Mouse (Mus musculus) embryonic facial prominence, embryonic 11.5 days (tissue): ENCODE data around the gene Tet2. TPM values are rescaled to one million over a fixed set of nuclear protein-coding genes. Genes with fewer than 3 reads are reported as not detected.

ENCODE experiments used
- ATAC-seq: fragments of 200-750 bp; cut with Nextera tagmentation; replicated peaks from 2 replicates; pipeline ENCODE4 v1.8.0; 2017; ENCODE audit warnings: low read depth; ENCODE audit not compliant: insufficient number of reproducible peaks, low FRiP score, low TSS enrichment
- DNase-seq: peaks from one replicate; pipeline ENCODE4 v3.0.0-alpha.2; 2015; ENCODE audit warnings: low spot score
- H3K27ac ChIP-seq: fragments of 300-500 bp; sonication (generic); replicated peaks from 2 replicates; pipeline ENCODE4 v1.5.1; 2014; ENCODE audit warnings: mild to moderate bottlenecking, low read depth, low read length, control low read depth
- H3K27me3 ChIP-seq: fragments of 300-500 bp; sonication (generic); 2 replicates; pipeline ENCODE4 v1.6.1; 2014; ENCODE audit warnings: mild to moderate bottlenecking, low read length, moderate library complexity, mixed read lengths; ENCODE audit not compliant: control insufficient read depth, insufficient read depth
- H3K36me3 ChIP-seq: fragments of 300-500 bp; sonication (generic); replicated peaks from 2 replicates; pipeline ENCODE4 v1.6.1; 2014; ENCODE audit warnings: low read depth, mild to moderate bottlenecking, low read length, moderate library complexity, mixed read lengths; ENCODE audit not compliant: control insufficient read depth, insufficient read depth
- H3K4me1 ChIP-seq: fragments of 300-500 bp; sonication (generic); 2 replicates; pipeline ENCODE4 v1.6.1; 2014; ENCODE audit warnings: low read length, mixed read lengths; ENCODE audit not compliant: control insufficient read depth, insufficient read depth
- H3K4me2 ChIP-seq: fragments of 300-500 bp; sonication (generic); 2 replicates; pipeline ENCODE4 v1.6.1; 2014; ENCODE audit warnings: low read depth, mild to moderate bottlenecking, control low read depth, low read length, moderate library complexity
- H3K4me3 ChIP-seq: fragments of 300-500 bp; sonication (generic); 2 replicates; pipeline ENCODE4 v1.5.1; 2014; ENCODE audit warnings: low read depth, low read length, control low read depth
- H3K9ac ChIP-seq: fragments of 300-500 bp; sonication (generic); replicated peaks from 2 replicates; pipeline ENCODE4 v1.6.1; 2014; ENCODE audit warnings: mild to moderate bottlenecking, control low read depth, low read length
- H3K9me3 ChIP-seq: fragments of 300-500 bp; sonication (generic); replicated peaks from 2 replicates; pipeline ENCODE4 v1.6.1; 2016; ENCODE audit warnings: mild to moderate bottlenecking, low read length, inconsistent platforms, mixed read lengths; ENCODE audit not compliant: control insufficient read depth
- WGBS: fragments of 180-500 bp; shearing (Covaris S2); extraction: QIAGEN DNeasy Blood & Tissue Kit; methylation state at CpG from one replicate; pipeline ENCODE4 v1.1.7; 2014; 5-methylcytosine and 5-hydroxymethylcytosine counted together
- polyA plus RNA-seq: library from polyadenylated mRNA; unstranded; fragments of >200 nt; fragmentation: Nextera tagmentation; extraction: Ambion mirVana; gene quantifications from 2 replicates; pipeline ENCODE4 v1.2.1, GENCODE M21; 2014

The Tet2 gene
- polyA plus RNA-seq, 1 experiment from 2014 or later, result 11.6 TPM

GRCm38 (mm10) chr3:133555378-133555777 is 10.4 kb upstream of the Tet2 start:
- DNase-seq, result no peak
- ATAC-seq, result no peak
- 70% methylated on average over 7 of the region's 7 CpGs for WGBS

GRCm38 (mm10) chr3:133554552-133555067 is 9.7 kb upstream of the Tet2 start:
- H3K4me2 ChIP-seq, result no peak overlapping the region
- no peaks in the 10 kb centered on the region for H3K36me3 ChIP-seq
- H3K9me3 ChIP-seq, result no peaks in the 10 kb centered on the region
- DNase-seq (no peak), ATAC-seq (no peak)
- no peak overlapping the region for H3K27ac ChIP-seq
- H3K9ac ChIP-seq, result no peak overlapping the region
- no peaks in the 10 kb centered on the region for H3K27me3 ChIP-seq
- H3K4me3 ChIP-seq, result no peak overlapping the region
- no peaks in the 10 kb centered on the region for H3K4me1 ChIP-seq
- WGBS, result 86% methylated on average over 6 of the region's 6 CpGs

More at GRCm38 (mm10) chr3:133555378-133555777, 10.4 kb upstream of the Tet2 start:
- Histone ChIP-seq H3K9me3 (no peaks in the 10 kb centered on the region), H3K4me1 (no peaks in the 10 kb centered on the region), H3K27ac (no peak overlapping the region), H3K27me3 (no peaks in the 10 kb centered on the region), H3K4me3 (no peak overlapping the region), H3K4me2 (no peak overlapping the region), H3K9ac (no peak overlapping the region), H3K36me3 (no peaks in the 10 kb centered on the region)

- DNase-seq, result no peak
- ATAC-seq, result no peak
- WGBS, result 92% methylated on average over 4 of the region's 4 CpGs
Observed at GRCm38 (mm10) chr3:133554092-133554491, 9.2 kb upstream of the Tet2 start.

GRCm38 (mm10) chr3:133551941-133552340 is 7.0 kb upstream of the Tet2 start:
- Histone ChIP-seq H3K27ac (no peak overlapping the region), H3K9ac (no peak overlapping the region), H3K9me3 (no peaks in the 10 kb centered on the region), H3K4me3 (no peak overlapping the region), H3K36me3 (no peaks in the 10 kb centered on the region), H3K4me1 (no peaks in the 10 kb centered on the region), H3K27me3 (no peaks in the 10 kb centered on the region), H3K4me2 (no peak overlapping the region)
- ATAC-seq (no peak), DNase-seq (no peak)
- 62% methylated on average over 8 of the region's 8 CpGs for WGBS

More at GRCm38 (mm10) chr3:133554092-133554491, 9.2 kb upstream of the Tet2 start:
- no peak overlapping the region for H3K4me3 ChIP-seq
- H3K4me1 ChIP-seq, result no peaks in the 10 kb centered on the region
- no peak overlapping the region for H3K4me2 ChIP-seq
- no peaks in the 10 kb centered on the region for H3K36me3 ChIP-seq
- H3K9ac ChIP-seq, result no peak overlapping the region
- H3K27me3 ChIP-seq, result no peaks in the 10 kb centered on the region
- no peaks in the 10 kb centered on the region for H3K9me3 ChIP-seq
- H3K27ac ChIP-seq, result no peak overlapping the region

GRCm38 (mm10) chr3:133549385-133550170 is 4.6 kb upstream of the Tet2 start:
- Histone ChIP-seq H3K9ac (no peak overlapping the region), H3K27ac (no peak overlapping the region), H3K27me3 (no peaks in the 10 kb centered on the region), H3K36me3 (no peaks in the 10 kb centered on the region), H3K4me2 (no peak overlapping the region), H3K9me3 (no peaks in the 10 kb centered on the region), H3K4me3 (no peak overlapping the region), H3K4me1 (no peaks in the 10 kb centered on the region)
- ATAC-seq, result no peak
- DNase-seq, result no peak
- 65% methylated on average over 7 of the region's 7 CpGs for WGBS

GRCm38 (mm10) chr3:133548613-133549012 is 3.7 kb upstream of the Tet2 start:
- H3K27ac ChIP-seq, result no peak overlapping the region
- 82% methylated on average over 2 of the region's 2 CpGs for WGBS
- no peak overlapping the region for H3K9ac ChIP-seq
- H3K4me3 ChIP-seq, result no peak overlapping the region
- H3K9me3 ChIP-seq, result no peaks in the 10 kb centered on the region
- no peaks in the 10 kb centered on the region for H3K36me3 ChIP-seq
- no peaks in the 10 kb centered on the region for H3K4me1 ChIP-seq
- ATAC-seq (no peak), DNase-seq (no peak)
- no peaks in the 10 kb centered on the region for H3K27me3 ChIP-seq
- no peak overlapping the region for H3K4me2 ChIP-seq

GRCm38 (mm10) chr3:133546790-133547189 is 1.9 kb upstream of the Tet2 start:
- H3K9me3 ChIP-seq, result no peaks in the 10 kb centered on the region
- H3K27me3 ChIP-seq, result no peaks in the 10 kb centered on the region
- H3K4me3 ChIP-seq, result no peak overlapping the region
- no peak overlapping the region for H3K9ac ChIP-seq
- H3K4me2 ChIP-seq, result no peak overlapping the region
- H3K4me1 ChIP-seq, result no peaks in the 10 kb centered on the region
- DNase-seq (no peak), ATAC-seq (no peak)
- H3K36me3 ChIP-seq, result no peaks in the 10 kb centered on the region
- WGBS, result 56% methylated on average over 2 of the region's 2 CpGs
- no peak overlapping the region for H3K27ac ChIP-seq

GRCm38 (mm10) chr3:133545304-133545666 is 346 bp upstream of the Tet2 start:
- 12% methylated on average over 6 of the region's 6 CpGs for WGBS

More at GRCm38 (mm10) chr3:133545304-133545666, 346 bp upstream of the Tet2 start:
- peak overlapping the region; percentile 73 for H3K4me3 ChIP-seq
- H3K36me3 ChIP-seq, result no peaks in the 10 kb centered on the region
- no peaks in the 10 kb centered on the region for H3K4me1 ChIP-seq
- H3K9ac ChIP-seq, result no peak overlapping the region; the same call in 1 of the 2 replicates
- no peak for ATAC-seq
- no peaks in the 10 kb centered on the region for H3K27me3 ChIP-seq
- DNase-seq, result no peak
- H3K9me3 ChIP-seq, result no peaks in the 10 kb centered on the region
- no peak overlapping the region for H3K27ac ChIP-seq
- peak overlapping the region; percentile 69; the same call in 1 of the 2 replicates for H3K4me2 ChIP-seq
